Mouse (Mus musculus): Measurements from ENCODE around the gene 1700020A23Rik.

DNA sequence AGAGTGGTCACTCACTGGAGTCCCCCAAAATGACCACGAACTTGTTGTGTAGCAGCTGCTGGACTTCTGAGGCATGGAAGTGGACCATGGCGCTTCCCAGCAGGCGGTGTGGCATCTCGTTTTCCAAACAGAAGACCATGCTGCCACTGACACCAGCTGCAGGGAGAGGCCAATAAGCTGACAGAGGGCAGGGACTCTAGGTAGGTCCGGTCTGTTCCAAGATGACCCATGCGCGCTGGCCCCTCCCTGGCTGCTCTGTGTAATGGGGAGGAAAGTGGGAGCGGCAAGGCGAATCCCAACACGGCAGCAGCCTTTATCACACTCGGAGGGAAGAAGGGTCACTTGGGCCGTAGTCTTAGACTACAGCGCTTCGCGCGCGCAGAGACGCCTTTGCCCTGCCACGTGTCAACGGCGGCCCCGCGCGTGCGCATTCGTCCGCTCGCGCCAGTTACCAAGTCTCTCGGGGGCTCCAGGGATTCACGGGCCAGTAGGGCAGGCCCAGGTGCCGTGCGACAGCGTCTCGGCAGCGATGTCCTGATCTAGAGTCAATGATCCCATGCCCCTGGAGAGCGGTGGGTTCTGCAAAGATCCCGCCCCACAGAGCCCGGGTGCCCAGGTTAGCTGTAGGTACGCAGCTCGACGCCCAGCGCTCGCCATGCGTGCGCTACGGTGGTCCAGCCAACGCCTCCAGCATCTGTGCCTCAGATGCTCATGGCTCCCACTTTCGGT is 18.5 kb downstream of the 1700020A23Rik start:
- TF ChIP-seq CTCF (IDR thresholded peaks at IDR 0.05; ENCODE audit: control insufficient read depth, insufficient read depth, low read length) = no peak
- TF ChIP-seq POLR2A (IDR thresholded peaks at IDR 0.05; ENCODE audit: borderline replicate concordance, control insufficient read depth, low read depth, low read length) = peak; percentile 48; the same call in 1 of the 2 replicates
